In the genomic region with DNA sequence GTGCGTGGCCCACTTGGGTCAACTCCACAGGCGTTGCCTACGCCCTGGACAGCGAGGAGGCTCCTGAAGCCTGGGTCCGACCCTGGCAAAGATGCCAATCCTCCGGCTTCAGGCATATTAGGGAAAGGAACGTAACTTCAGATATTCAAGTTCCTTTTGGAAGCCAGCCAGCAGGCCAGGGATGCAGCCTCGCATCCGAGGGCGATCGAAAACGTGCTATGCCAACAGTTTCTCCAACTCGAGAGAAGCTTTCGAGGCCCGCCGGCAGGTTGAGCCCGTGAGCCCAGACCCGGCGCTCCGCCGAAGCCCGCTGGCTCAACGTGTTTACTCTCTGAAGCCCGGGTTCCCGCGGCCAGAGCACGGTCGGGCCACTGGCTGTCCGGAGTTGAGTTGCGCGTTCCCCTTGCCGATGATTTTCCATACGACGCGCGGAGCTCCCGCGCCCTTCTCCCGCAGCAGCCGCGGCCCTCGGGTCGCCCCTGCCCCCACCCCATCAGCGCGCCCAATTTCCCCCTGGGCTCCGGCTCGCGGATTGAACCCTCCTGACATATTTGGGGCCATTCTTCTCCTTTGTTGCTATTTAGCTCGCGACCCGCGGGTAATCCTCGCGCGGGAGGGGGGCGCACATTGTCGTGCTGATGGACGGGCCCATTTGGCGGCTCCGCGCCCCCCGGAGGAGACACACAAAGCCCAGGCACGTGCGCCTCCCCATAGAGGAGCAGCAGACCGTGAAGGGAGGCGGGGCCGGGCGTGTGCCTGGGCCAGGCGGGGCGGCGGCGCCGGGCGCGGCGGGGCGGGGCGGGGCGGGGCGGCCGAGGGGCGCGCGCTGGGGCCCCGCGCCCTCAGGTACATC, we compare ENCODE assay signal across 8 mouse cellular contexts. TPM values are rescaled to one million over a fixed set of nuclear protein-coding genes. Genes with fewer than 3 reads are reported as not detected.
DNase-seq lines count a peak whose midpoint lies in the region; ATAC-seq and TF ChIP-seq lines count a peak whose summit lies in the region.

Insm1 (plus strand) TSS at position 846 of the 853 bp plus-strand sequence.

- no peak for TF ChIP-seq POLR2A in cortical plate, adult 2 months (IDR thresholded peaks at IDR 0.05; ENCODE audit: extremely low read depth, insufficient read depth, low read length)

- TF ChIP-seq EP300 in lung, postnatal 0 days (IDR thresholded peaks at IDR 0.05) = no peak

- H3K27ac ChIP-seq in cortical plate, adult 2 months (ENCODE audit: insufficient read depth, low read length) = peak within 1 kb of the TSS; percentile 90
- H3K27ac ChIP-seq in lung, postnatal 0 days (ENCODE audit: low read length) = no peak within 1 kb of the TSS

- H3K36me3 ChIP-seq in lung, postnatal 0 days (ENCODE audit: insufficient read depth, low read length) = no peaks in the 10 kb centered on the region

- H3K27me3 ChIP-seq in lung, postnatal 0 days (replicated peaks; ENCODE audit: insufficient read depth, low read length) = peaks cover 82% of the 10 kb centered on the region

- intact Hi-C loops in heart, postnatal 14 days (cut with DNase I) = loop anchor here (10.0 kb wide), 1 partner anchor 863 kb away; the partner anchor contains the start of gene Nkx2-4

- peak; percentile 33; the same call in 1 of the 2 replicates for ATAC-seq in lung, postnatal 0 days

- H3K4me3 ChIP-seq in cortical plate, adult 2 months (ENCODE audit: insufficient read depth, low read length) = peak within 1 kb of the TSS; percentile 81
- peak within 1 kb of the TSS; percentile 41 for H3K4me3 ChIP-seq in lung, postnatal 0 days (ENCODE audit: low read depth, low read length)

- no peaks in the 10 kb centered on the region for H3K9me3 ChIP-seq in lung, postnatal 0 days (ENCODE audit: low read length)

- DNase-seq in adrenal gland, adult (ENCODE audit: inconsistent age in 2 of 2, low spot score in 1 of 2) = peak; percentile 39 to 83
- DNase-seq in adrenal gland, adult 8-10 months = no peak
- DNase-seq in Muller cell, postnatal 12 days (ENCODE audit: inconsistent ontology term) = peak; percentile 64
- peak; percentile 28 to 33 for DNase-seq in heart, postnatal 14 days
- DNase-seq in layer of hippocampus, postnatal 10 days (ENCODE audit: low spot score in 2 of 2) = peak; percentile 55 to 68
- peak; percentile 22 for DNase-seq in lung, postnatal 0 days (ENCODE audit: low spot score)
- peak; percentile 55 for DNase-seq in right cerebral cortex, postnatal 25 days

- H3K4me1 ChIP-seq in cortical plate, adult 2 months (ENCODE audit: control insufficient read depth, insufficient read depth, low read length) = peaks cover 3% of the 10 kb centered on the region; the same call in 1 of the 2 replicates
- peaks cover 22% of the 10 kb centered on the region for H3K4me1 ChIP-seq in lung, postnatal 0 days (ENCODE audit: insufficient read depth, low read depth, low read length)

- H3K9ac ChIP-seq in lung, postnatal 0 days (replicated peaks; ENCODE audit: low read depth) = no peak within 1 kb of the TSS

- TF ChIP-seq CTCF in cortical plate, adult 2 months (IDR thresholded peaks at IDR 0.05; ENCODE audit: extremely low read depth, insufficient read depth, low read length) = no peak
- TF ChIP-seq CTCF in lung, postnatal 0 days (IDR thresholded peaks at IDR 0.05) = no peak

- peak within 1 kb of the TSS; percentile 87 for H3K4me2 ChIP-seq in lung, postnatal 0 days (replicated peaks; ENCODE audit: low read depth, low read length)

- WGBS in lung, postnatal 0 days = under 1% methylated on average over 75 of the region's 86 CpGs

RNA-seq across cellular contexts. Expression of gene Insm1, which starts in this region (rescaled TPM):
- total RNA-seq in adrenal gland, adult 8-10 months (2022) = 10 to 100 TPM in 2 of 4 experiments, 1 to 10 TPM in 2; 7.0 to 18.3 (median 10.6) TPM
- 3.4 and 4.5 TPM in 2 replicates for polyA plus RNA-seq in cortical plate, adult 2 months (2012; rRNA removed)
- total RNA-seq in heart, postnatal 14 days (2021) = under 1 TPM in 1 of 2 experiments, not detected in 1; 0.12 TPM
- total RNA-seq in layer of hippocampus, postnatal 10 days (2021) = 10 to 100 TPM in 1 of 2 experiments, 1 to 10 TPM in 1; 9.7 to 10.4 TPM
- 0.06 TPM in 1 of 2 replicates, not detected in the other for polyA plus RNA-seq in lung, postnatal 0 days (2015; fragmentation: Nextera tagmentation; extraction: Ambion mirVana)

Comparison
In these comparisons a context has a peak if more than half of its experiments do, and no peak if none do; other contexts are left out.
1. RNA of gene Insm1 (total RNA-seq): 7.0 to 18.3 TPM in adrenal gland, adult 8-10 months and 9.7 to 10.4 TPM in layer of hippocampus, postnatal 10 days; 0.12 TPM in heart, postnatal 14 days; every median in the first group is over 4 times any median in the second.
2. Peak in DNase-seq in heart, postnatal 14 days; RNA of the gene not detected or under 1 TPM.
3. Peak in DNase-seq, ATAC-seq, H3K4me3 ChIP-seq and H3K4me2 ChIP-seq in lung, postnatal 0 days; RNA of the gene not detected or under 1 TPM.